Comparison of ENCODE assay signal across 23 mouse cellular contexts in genomic region chr17:9747893-9748292, GRCm38 (mm10).
"Had no signal": no experiment of that assay in that cellular context is flagged by ENCODE, and none has a peak within 500 bp of the region (broad histone marks: within the 10 kb centered on the region; RNA-seq: fewer than 3 reads in every experiment).

No protein-coding gene starts in this region.

- H3K27ac ChIP-seq: liver, embryonic 15.5 days; lung, embryonic 15.5 days; macrophage; midbrain, embryonic 12.5 days; midbrain, embryonic 15.5 days; neural tube, embryonic 13.5 days; neural tube, embryonic 15.5 days; stomach, embryonic 15.5 days; stomach, postnatal 0 days had no signal

- H3K9me3 ChIP-seq: liver, embryonic 15.5 days; lung, embryonic 15.5 days; midbrain, embryonic 12.5 days; midbrain, embryonic 15.5 days; neural tube, embryonic 13.5 days; neural tube, embryonic 15.5 days; stomach, embryonic 15.5 days had no signal

- DNase-seq: liver, postnatal 0 days; lung, adult 2 months; lung, postnatal 14 days; lung, postnatal 36 days; retina, postnatal 1 day; right cerebral cortex, adult 18-20 months; right cerebral cortex, postnatal 25 days; right cerebral cortex, postnatal 4 days; spleen, adult 18-20 months; thymus, adult 2 months; thymus, postnatal 25 days; thymus, postnatal 4 days had no signal

- H3K27me3 ChIP-seq: liver, embryonic 15.5 days; lung, embryonic 15.5 days; midbrain, embryonic 12.5 days; midbrain, embryonic 15.5 days; neural tube, embryonic 13.5 days; neural tube, embryonic 15.5 days; stomach, embryonic 15.5 days had no signal

- ATAC-seq: liver, postnatal 0 days; lung, postnatal 0 days; midbrain, embryonic 15.5 days had no signal

- H3K36me3 ChIP-seq: liver, embryonic 15.5 days; lung, embryonic 15.5 days; midbrain, embryonic 12.5 days; midbrain, embryonic 15.5 days; neural tube, embryonic 13.5 days; neural tube, embryonic 15.5 days; stomach, embryonic 15.5 days had no signal

- H3K9ac ChIP-seq: liver, embryonic 15.5 days; liver, postnatal 0 days; lung, embryonic 15.5 days; midbrain, embryonic 12.5 days; midbrain, embryonic 15.5 days; neural tube, embryonic 13.5 days; neural tube, embryonic 15.5 days; stomach, embryonic 15.5 days had no signal

- H3K4me1 ChIP-seq: liver, embryonic 15.5 days; lung, embryonic 15.5 days; megakaryocyte, embryonic 14.5 days; midbrain, embryonic 15.5 days; stomach, embryonic 15.5 days had no signal

- H3K4me2 ChIP-seq: liver, embryonic 15.5 days; lung, embryonic 15.5 days; midbrain, embryonic 12.5 days; midbrain, embryonic 15.5 days; neural tube, embryonic 13.5 days; neural tube, embryonic 15.5 days; stomach, embryonic 15.5 days had no signal

- H3K4me3 ChIP-seq: liver, embryonic 15.5 days; lung, embryonic 15.5 days; megakaryocyte, embryonic 14.5 days; midbrain, embryonic 12.5 days; midbrain, embryonic 15.5 days; neural tube, embryonic 13.5 days; neural tube, embryonic 15.5 days; stomach, embryonic 15.5 days had no signal
